Mouse (Mus musculus): ENCODE results near the gene Upb1.

DNA sequence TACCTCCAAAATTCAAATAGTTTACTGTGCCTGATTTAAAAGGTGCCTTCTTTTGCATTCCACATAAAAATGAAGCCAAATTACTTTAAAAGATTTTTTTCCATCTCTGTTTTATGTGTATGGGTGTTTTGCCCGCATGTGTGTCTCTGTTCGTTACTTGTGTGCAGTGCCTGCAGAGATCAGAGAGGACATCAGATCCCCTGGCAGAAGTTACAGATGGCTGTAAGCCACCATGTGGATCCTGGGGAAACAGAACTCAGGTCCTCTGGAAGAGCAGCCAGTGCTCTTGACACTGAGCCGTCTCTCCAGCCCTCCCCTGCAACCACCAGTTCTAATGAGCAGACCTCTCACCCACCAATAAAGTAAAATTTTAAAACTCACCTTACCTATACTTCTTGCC, 61.8 kb downstream of the Upb1 start:
- no peak for TF ChIP-seq POLR2A (IDR thresholded peaks at IDR 0.05; ENCODE audit: low read depth, low read length)
- TF ChIP-seq CTCF (IDR thresholded peaks at IDR 0.05; ENCODE audit: extremely low read depth, insufficient read length, insufficient replicate concordance, low read depth, low read length), result no peak

Data from small intestine, adult 2 months (tissue).